Mouse (Mus musculus): ENCODE data around the gene Jade2. TPM values are rescaled to one million over a fixed set of nuclear protein-coding genes. Genes with fewer than 3 reads are reported as not detected.

Gene Jade2
- polyA plus RNA-seq, 1 experiment from 2014 or later = 1.7 TPM

DNA sequence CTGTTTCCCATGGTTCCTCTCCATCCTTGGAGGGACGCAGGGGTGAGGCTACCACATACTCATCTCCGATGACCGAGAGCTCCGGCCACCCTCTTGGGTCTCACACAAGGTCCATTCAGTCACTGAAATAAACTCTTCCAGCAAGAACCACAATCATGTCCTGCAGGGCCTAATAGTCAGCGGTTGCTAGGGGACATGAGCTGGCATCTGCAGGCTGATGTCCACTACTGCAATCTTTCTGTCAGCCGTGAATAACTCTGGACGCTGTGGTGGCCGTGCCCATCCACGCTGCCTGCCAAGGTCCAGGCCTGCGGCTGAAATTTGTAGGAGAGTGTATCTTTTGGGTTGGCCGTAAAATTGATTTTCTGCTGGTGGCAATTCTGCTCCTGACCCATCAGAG is 34.2 kb downstream of the Jade2 start:
- ATAC-seq = no peak
- no peaks in the 10 kb centered on the region for H3K9me3 ChIP-seq (ENCODE audit: control insufficient read depth)
- H3K36me3 ChIP-seq (ENCODE audit: control insufficient read depth, insufficient read depth) = peaks cover 61% of the 10 kb centered on the region
- TF ChIP-seq CTCF (IDR thresholded peaks at IDR 0.05; ENCODE audit: low read depth) = no peak
- H3K27me3 ChIP-seq (replicated peaks; ENCODE audit: control insufficient read depth, insufficient read depth, low read length) = no peaks in the 10 kb centered on the region
- H3K4me2 ChIP-seq (replicated peaks; ENCODE audit: low read depth) = no peak overlapping the region
- H3K9ac ChIP-seq (ENCODE audit: low read depth, low read length) = no peak overlapping the region
- no peak overlapping the region for H3K4me3 ChIP-seq (ENCODE audit: low read depth, low read length)
- H3K27ac ChIP-seq (ENCODE audit: low read depth, low read length) = no peak overlapping the region
- WGBS = 87% methylated on average over 11 of the region's 11 CpGs
- no peaks in the 10 kb centered on the region for H3K4me1 ChIP-seq (replicated peaks; ENCODE audit: control insufficient read depth, insufficient read depth, low read length)

DNA sequence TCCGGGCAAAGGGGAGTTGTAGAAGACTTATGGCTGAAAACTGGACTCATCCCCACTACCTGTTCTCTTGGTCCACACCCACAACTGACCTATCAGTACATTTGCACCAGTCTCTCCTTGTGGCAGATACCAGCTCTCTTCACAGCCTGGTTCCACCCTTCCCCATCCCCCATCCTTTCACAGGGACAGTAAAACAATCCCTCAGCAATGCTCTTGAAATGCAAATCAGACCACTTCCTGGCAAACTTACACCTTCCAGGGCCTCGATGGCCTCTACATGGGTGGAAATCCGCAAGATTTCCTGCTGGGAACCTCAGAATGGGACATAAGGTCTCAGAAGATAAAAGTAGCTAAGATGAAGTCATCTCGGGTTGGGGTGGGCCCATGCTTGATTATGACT is 34.7 kb downstream of the Jade2 start:
- 56% methylated on average over 4 of the region's 4 CpGs for WGBS
- H3K4me2 ChIP-seq (replicated peaks; ENCODE audit: low read depth) = no peak overlapping the region

DNA sequence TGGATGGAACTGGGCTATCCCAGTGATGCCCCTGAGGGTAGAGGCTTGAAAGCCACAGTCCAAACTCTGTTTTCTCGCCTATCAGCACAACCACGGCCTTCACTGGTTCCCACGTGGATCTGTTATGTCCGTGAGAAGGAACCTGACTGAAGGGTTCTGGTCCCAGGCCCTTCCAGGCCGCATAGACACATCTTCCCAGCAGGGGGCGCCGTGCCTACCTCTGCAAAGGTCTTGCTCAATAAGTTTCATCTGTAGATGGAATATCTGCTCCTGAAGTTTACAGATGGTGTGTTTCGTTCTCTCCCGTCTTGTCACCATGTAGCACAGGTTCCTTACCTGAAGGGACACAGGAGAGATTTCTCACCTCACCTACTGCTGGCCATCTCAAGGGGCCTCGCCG is 36.6 kb downstream of the Jade2 start:
- WGBS = 28% methylated on average over 11 of the region's 11 CpGs
- Histone ChIP-seq H3K9me3 (ENCODE audit: control insufficient read depth) (no peaks in the 10 kb centered on the region), H3K36me3 (ENCODE audit: control insufficient read depth, insufficient read depth) (peaks cover 59% of the 10 kb centered on the region), H3K4me2 (replicated peaks; ENCODE audit: low read depth) (no peak overlapping the region), H3K9ac (ENCODE audit: low read depth, low read length) (no peak overlapping the region), H3K4me3 (ENCODE audit: low read depth, low read length) (no peak overlapping the region), H3K27ac (ENCODE audit: low read depth, low read length) (no peak overlapping the region), H3K27me3 (replicated peaks; ENCODE audit: control insufficient read depth, insufficient read depth, low read length) (no peaks in the 10 kb centered on the region), H3K4me1 (replicated peaks; ENCODE audit: control insufficient read depth, insufficient read depth, low read length) (no peaks in the 10 kb centered on the region)
- peak; percentile 94 for TF ChIP-seq CTCF (IDR thresholded peaks at IDR 0.05; ENCODE audit: low read depth)
- no peak for ATAC-seq

More for the DNA sequence above, 34.7 kb downstream of the Jade2 start:
- ATAC-seq = no peak
- no peak overlapping the region for H3K9ac ChIP-seq (ENCODE audit: low read depth, low read length)
- TF ChIP-seq CTCF (IDR thresholded peaks at IDR 0.05; ENCODE audit: low read depth) = no peak
- H3K27me3 ChIP-seq (replicated peaks; ENCODE audit: control insufficient read depth, insufficient read depth, low read length) = no peaks in the 10 kb centered on the region
- H3K27ac ChIP-seq (ENCODE audit: low read depth, low read length) = no peak overlapping the region
- H3K9me3 ChIP-seq (ENCODE audit: control insufficient read depth) = no peaks in the 10 kb centered on the region
- peaks cover 61% of the 10 kb centered on the region for H3K36me3 ChIP-seq (ENCODE audit: control insufficient read depth, insufficient read depth)
- no peaks in the 10 kb centered on the region for H3K4me1 ChIP-seq (replicated peaks; ENCODE audit: control insufficient read depth, insufficient read depth, low read length)
- no peak overlapping the region for H3K4me3 ChIP-seq (ENCODE audit: low read depth, low read length)

DNA sequence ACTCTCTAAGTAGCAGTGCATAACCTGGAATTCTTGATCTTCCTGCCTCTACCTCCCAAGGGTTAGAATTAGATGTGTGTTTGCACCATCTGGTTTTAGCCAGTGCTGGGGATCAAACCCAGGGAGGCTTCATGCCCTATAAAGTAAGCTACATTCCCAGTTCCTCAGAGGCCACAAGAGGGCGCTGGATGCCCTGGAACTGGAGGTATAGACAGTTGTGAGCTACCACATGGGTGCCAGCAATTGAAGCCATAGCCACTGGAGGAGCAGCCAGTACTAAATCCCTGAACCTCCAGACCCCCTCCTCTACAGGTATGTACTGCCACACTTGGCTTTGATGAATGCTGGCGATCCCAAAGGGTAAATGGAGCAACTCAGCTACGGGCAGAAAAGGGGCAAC is 37.5 kb downstream of the Jade2 start:
- Histone ChIP-seq H3K27ac (ENCODE audit: low read depth, low read length) (no peak overlapping the region), H3K27me3 (replicated peaks; ENCODE audit: control insufficient read depth, insufficient read depth, low read length) (no peaks in the 10 kb centered on the region), H3K36me3 (ENCODE audit: control insufficient read depth, insufficient read depth) (peaks cover 53% of the 10 kb centered on the region), H3K4me1 (replicated peaks; ENCODE audit: control insufficient read depth, insufficient read depth, low read length) (no peaks in the 10 kb centered on the region), H3K4me3 (ENCODE audit: low read depth, low read length) (no peak overlapping the region), H3K9me3 (ENCODE audit: control insufficient read depth) (no peaks in the 10 kb centered on the region), H3K9ac (ENCODE audit: low read depth, low read length) (no peak overlapping the region), H3K4me2 (replicated peaks; ENCODE audit: low read depth) (no peak overlapping the region)
- 77% methylated on average over 3 of the region's 3 CpGs for WGBS
- TF ChIP-seq CTCF (IDR thresholded peaks at IDR 0.05; ENCODE audit: low read depth) = peak; percentile 73
- no peak for ATAC-seq

DNA sequence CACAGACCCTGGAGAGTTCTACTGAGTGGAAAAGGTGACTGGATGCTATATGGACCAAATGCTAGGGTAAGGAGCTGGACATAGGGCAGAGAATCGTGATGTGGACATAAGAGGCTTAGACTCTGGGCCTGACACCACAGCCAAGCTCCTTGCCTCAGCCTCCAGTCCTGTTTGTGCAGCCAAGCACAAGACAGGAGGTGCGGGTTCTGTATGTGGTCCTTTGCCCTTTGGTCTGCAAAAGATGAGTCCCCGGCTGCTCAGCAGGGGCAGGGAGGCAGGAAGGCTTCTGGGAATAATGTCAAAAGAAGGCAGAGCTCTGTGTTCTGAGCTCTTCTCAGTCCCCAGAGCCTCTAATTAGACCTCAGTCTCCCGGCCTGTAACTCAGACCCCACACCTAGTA is 38.6 kb downstream of the Jade2 start:
- Histone ChIP-seq H3K27ac (ENCODE audit: low read depth, low read length) (no peak overlapping the region), H3K36me3 (ENCODE audit: control insufficient read depth, insufficient read depth) (peaks cover 56% of the 10 kb centered on the region), H3K27me3 (replicated peaks; ENCODE audit: control insufficient read depth, insufficient read depth, low read length) (no peaks in the 10 kb centered on the region), H3K9me3 (ENCODE audit: control insufficient read depth) (no peaks in the 10 kb centered on the region), H3K4me1 (replicated peaks; ENCODE audit: control insufficient read depth, insufficient read depth, low read length) (no peaks in the 10 kb centered on the region), H3K4me3 (ENCODE audit: low read depth, low read length) (no peak overlapping the region), H3K9ac (ENCODE audit: low read depth, low read length) (no peak overlapping the region), H3K4me2 (replicated peaks; ENCODE audit: low read depth) (no peak overlapping the region)
- ATAC-seq = no peak
- WGBS = 86% methylated on average over 4 of the region's 4 CpGs
- no peak for TF ChIP-seq CTCF (IDR thresholded peaks at IDR 0.05; ENCODE audit: low read depth)

DNA sequence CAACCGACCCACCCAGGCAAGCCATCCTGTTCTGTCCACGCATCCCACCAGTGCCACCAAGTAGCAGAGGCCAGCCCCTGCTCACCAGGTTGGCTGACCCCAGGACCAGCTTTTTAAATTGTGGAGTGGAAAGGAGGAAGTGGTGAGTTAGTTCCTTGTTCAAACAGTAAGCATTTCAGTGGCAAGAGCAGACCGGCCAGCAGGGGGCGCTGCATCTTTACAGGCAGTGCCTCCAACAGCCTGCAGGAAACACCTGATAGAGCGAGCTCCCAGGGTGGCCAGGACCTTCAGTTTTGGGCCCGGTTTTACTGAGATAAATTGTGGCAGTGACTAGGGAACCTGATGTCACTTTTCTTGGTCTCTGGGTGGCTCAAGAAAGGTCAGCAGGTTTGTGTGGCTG is 39.7 kb downstream of the Jade2 start:
- no peak overlapping the region for H3K4me2 ChIP-seq (replicated peaks; ENCODE audit: low read depth)
- H3K9ac ChIP-seq (ENCODE audit: low read depth, low read length) = no peak overlapping the region
- H3K4me3 ChIP-seq (ENCODE audit: low read depth, low read length) = no peak overlapping the region
- no peaks in the 10 kb centered on the region for H3K4me1 ChIP-seq (replicated peaks; ENCODE audit: control insufficient read depth, insufficient read depth, low read length)
- H3K9me3 ChIP-seq (ENCODE audit: control insufficient read depth) = no peaks in the 10 kb centered on the region
- peak; percentile 56; the same call in 1 of the 2 replicates for ATAC-seq
- H3K36me3 ChIP-seq (ENCODE audit: control insufficient read depth, insufficient read depth) = peaks cover 45% of the 10 kb centered on the region
- TF ChIP-seq CTCF (IDR thresholded peaks at IDR 0.05; ENCODE audit: low read depth) = peak; percentile 97
- H3K27ac ChIP-seq (ENCODE audit: low read depth, low read length) = no peak overlapping the region
- 33% methylated on average over 6 of the region's 6 CpGs for WGBS
- H3K27me3 ChIP-seq (replicated peaks; ENCODE audit: control insufficient read depth, insufficient read depth, low read length) = no peaks in the 10 kb centered on the region

DNA sequence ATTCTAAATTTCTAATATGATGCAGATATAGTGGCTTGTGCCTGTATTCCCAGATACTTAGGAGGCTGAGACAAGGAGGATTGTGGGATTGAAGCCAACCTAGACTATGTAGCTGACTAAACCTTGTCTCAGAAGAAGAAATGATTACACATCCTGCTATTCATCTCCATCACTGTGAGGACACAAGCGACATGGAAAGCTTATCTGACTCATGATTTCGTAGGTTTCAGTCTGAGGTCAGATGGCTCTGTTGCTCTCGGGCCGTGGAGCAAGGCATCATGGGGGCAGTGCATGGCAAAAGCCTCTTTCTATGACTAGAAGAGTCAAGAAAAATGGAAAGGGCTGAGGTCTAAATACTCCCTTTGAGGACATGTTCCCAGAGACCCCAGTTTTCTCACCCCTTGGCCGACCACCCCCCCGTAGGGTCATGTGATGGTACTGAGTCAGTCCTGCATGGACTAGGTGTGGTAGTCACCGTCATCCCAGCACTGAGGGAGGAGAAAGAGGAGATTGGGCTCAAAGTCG is 45.4 kb downstream of the Jade2 start:
- H3K4me3 ChIP-seq (ENCODE audit: low read depth, low read length) = no peak overlapping the region
- no peak for TF ChIP-seq CTCF (IDR thresholded peaks at IDR 0.05; ENCODE audit: low read depth)
- WGBS = 90% methylated on average over 8 of the region's 8 CpGs

More for the DNA sequence above, 45.4 kb downstream of the Jade2 start:
- Histone ChIP-seq H3K4me2 (replicated peaks; ENCODE audit: low read depth) (no peak overlapping the region), H3K36me3 (ENCODE audit: control insufficient read depth, insufficient read depth) (peaks cover 18% of the 10 kb centered on the region), H3K9ac (ENCODE audit: low read depth, low read length) (no peak overlapping the region), H3K27me3 (replicated peaks; ENCODE audit: control insufficient read depth, insufficient read depth, low read length) (no peaks in the 10 kb centered on the region), H3K27ac (ENCODE audit: low read depth, low read length) (no peak overlapping the region), H3K4me1 (replicated peaks; ENCODE audit: control insufficient read depth, insufficient read depth, low read length) (no peaks in the 10 kb centered on the region), H3K9me3 (ENCODE audit: control insufficient read depth) (no peaks in the 10 kb centered on the region)
- no peak for ATAC-seq

All from intestine, postnatal 0 days (tissue).